Mouse (Mus musculus) R1 (cell line): ENCODE measurements at regions not wholly inside any gene's neighbourhood (a gene's known extent, or its start where the extent isn't known, plus 50 kb on each side); places are given as distances from the start of the nearest gene placed in this dataset.
A peak's percentile ranks its signal among the peaks of the same experiment; 100 is the strongest.

ENCODE experiments used
- DNase-seq: peaks from one replicate; pipeline ENCODE4 v3.0.0-alpha.2; 2018; ENCODE audit warnings: low read depth, low spot score

DNA sequence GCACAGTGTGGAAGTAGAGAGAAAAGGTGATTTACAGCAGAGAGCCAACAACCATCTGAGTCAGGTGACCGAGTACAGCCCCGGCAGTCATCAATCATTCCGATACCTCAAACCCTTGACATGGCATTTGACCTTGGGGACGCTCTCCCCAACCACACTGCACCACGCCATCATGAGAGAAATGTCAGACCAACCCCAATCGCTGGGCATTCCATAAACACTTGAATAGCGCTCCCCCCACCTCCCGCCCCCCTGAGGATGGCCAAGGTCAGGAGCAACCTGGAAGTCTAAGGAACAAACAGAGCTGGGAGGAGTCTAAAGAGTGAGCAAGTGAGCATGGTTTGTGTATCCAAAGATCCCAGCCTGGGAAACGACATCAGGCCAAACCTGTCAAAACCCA, 198.2 kb upstream of the Srrm4 start:
- DNase-seq, result peak; percentile 98

DNA sequence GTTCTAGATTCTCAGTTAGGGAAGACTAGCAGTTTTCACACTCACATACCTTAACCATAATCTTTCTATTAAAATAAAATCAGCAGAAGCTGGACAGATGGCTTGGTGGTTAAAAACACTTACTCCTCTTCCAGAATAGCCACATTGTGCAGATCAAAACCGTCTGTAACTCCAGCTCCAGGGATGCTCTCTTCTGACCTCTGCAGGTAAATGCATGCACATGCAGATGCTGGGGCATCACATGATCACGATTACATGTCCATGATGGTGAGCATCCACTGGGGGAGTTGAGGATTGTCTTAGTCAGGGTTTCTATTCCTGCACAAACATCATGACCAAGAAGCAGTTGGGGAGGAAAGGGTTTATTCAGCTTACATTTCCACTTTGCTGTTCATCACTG, 184.8 kb upstream of the Srrm4 start:
- peak; percentile 75 for DNase-seq

DNA sequence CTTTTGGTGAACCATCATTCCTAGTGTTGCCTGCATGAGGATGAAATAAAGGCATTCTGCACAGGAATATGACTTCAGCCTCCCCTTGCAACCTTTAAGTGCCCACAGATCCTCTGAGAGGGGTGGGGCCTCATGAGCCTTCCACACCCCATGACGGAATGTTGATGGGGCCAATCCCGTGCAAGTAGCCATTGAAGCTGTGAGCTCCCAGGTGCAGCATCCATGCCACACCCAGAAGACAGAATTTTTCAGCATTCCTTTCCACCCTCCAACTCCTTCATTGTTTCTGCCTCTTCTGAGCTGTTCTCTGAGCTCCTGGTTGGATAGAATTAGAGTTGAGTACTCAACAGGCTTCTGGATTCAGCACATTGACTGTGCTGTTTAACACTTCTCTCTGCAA, 174.6 kb upstream of the Srrm4 start:
- DNase-seq, result peak; percentile 96

- DNase-seq, result peak; percentile 43
Measured at GRCm38 (mm10) chr5:116761323-116761722, 169.7 kb upstream of the Srrm4 start.

- peak; percentile 22 for DNase-seq
Measured at GRCm38 (mm10) chr5:116758687-116759086, 167.1 kb upstream of the Srrm4 start.

- DNase-seq, result no peak
Measured at GRCm38 (mm10) chr5:116752941-116753340, 161.3 kb upstream of the Srrm4 start.

DNA sequence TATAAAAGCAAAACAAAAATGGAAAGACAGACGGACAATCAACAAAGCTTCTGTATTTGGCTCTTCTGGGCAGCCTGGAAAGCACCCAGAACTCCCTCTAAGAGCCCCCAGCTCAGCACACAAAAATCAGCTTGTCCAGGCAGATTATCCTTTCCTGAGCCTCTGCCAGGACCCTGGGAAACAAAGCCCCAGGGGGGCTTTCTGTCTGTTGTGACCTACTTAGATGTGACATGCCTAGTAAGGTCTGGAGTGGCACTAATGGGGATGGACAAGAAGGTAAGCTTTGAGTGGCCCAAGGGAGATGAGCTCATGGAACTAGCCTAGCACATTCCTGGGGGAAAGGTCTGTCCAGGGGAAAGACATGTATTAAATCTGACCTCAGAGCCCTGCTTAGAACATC, 160.5 kb upstream of the Srrm4 start:
- no peak for DNase-seq

DNA sequence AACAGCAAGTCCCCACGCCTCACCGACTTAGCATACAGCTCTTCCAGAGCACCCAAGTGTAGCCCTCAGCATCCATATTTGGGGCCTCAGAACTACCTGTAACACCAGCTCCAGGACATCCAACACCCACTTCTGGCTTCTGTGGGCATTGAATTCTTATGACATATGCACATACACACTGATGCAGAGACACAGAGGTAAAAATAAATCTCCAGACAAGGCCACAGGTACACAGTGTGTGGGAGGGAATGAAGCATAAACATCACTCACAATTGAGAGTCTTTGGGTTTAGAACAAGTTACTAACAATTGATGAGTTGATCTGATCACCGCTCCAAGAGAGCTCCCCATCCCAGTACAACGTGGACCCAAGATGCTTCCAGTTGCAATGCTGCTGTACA, 154.2 kb upstream of the Srrm4 start:
- no peak for DNase-seq

GRCm38 (mm10) chr5:116744389-116744788, 152.8 kb upstream of the Srrm4 start:
- peak; percentile 34 for DNase-seq

- no peak for DNase-seq
Measured at GRCm38 (mm10) chr5:116735622-116736021, 144.0 kb upstream of the Srrm4 start.

GRCm38 (mm10) chr5:116731509-116731908, 139.9 kb upstream of the Srrm4 start:
- DNase-seq, result peak; percentile 46

DNA sequence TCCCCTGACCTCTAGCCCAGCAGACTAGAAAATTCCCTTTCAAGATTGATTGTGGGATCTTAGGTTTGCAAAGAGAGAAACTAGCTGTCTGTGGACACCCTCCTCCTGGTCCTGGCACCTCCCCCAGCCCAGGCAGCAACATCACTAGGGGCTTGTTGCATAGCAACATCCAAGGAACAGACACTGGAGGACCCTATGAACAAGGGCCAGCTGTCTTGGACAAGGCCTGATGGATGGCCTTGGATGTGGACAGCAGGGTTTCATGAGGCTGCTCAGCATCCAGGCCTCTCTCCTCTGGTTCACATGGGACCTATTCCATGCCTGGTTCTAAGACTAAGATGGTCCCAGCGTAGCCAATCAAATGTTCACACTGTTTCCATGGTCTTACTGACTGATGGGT, 127.6 kb upstream of the Srrm4 start:
- no peak for DNase-seq

- peak; percentile 70 for DNase-seq
Measured at GRCm38 (mm10) chr5:116714256-116714655, 122.6 kb upstream of the Srrm4 start.

GRCm38 (mm10) chr5:116712056-116712455, 120.4 kb upstream of the Srrm4 start:
- no peak for DNase-seq

GRCm38 (mm10) chr5:116708505-116708904, 116.9 kb upstream of the Srrm4 start:
- DNase-seq, result peak; percentile 65

GRCm38 (mm10) chr5:116662466-116662865, 70.8 kb upstream of the Srrm4 start:
- no peak for DNase-seq

DNA sequence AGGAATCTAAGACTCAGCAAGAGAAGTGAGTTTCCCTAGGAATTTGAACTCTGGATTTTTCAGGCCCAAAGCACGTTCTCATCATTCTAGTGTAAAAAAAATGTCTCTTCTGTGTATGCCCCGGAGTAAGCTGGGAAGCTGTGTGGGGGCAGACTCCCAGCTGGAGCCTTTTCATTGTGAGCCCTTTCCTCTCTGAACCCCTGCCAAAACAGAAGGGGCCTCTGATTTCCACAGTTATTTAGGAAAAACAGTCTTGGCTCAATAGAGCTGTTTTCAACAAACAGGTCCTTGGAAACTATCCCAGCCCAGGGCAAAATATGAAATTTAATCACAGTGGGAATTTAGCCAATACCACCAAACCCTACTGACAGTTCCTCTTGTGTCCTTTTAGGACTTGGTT, 70.2 kb upstream of the Srrm4 start:
- no peak for DNase-seq

DNA sequence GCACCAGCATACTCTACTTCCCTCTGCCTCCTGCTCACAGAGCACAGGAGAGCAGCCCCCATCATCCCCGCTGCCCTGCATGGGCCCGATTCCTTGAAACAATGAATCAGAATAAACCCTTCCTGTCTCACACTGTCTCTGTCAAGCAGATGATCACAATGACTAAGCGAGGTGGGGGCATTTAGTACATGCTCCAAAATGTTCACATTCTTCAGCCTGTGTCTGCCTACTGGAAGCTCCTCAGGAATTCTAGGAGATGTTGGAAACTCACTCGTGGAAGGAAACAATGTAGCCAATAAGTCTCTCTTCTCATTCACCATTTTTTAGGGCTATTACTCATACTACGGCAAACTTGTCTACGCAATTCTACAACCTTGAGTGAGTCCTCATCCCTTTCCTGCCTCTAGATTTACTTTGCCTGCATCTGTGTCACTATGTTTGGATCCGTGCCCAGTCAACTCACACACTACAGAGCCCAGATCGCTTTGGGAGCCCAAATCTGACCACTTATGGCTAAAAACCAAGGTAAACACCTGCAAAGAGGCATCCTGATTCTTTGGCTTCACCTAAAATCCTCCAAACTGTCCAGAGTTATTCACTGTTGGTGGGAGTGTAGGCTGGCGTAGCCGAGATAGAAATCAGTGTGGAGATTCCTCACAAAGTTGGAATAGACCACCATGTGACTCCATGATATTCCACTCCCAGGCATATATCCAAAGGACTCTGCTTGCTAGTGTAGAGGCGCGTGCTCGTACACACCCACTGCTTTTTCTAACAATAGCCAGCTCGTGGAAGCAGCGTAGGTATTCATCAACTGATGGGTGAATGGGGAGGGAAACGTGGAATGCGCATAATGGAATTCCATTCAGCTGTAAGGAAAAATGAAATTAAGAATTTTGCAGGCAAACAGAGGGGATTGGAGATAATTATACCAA, 63.1 kb upstream of the Srrm4 start:
- peak; percentile 39 for DNase-seq
